Mouse (Mus musculus) adrenal gland, adult (tissue): ENCODE results near the gene Rapgef1.

Experiments
- DNase-seq, 2 experiments: peaks; one replicate each; pipeline ENCODE4 v3.0.0; 2022 to 2023; ENCODE audit warnings: low spot score in 1 of 2; ENCODE audit not compliant: inconsistent age in 2 of 2

The Rapgef1 gene

DNA sequence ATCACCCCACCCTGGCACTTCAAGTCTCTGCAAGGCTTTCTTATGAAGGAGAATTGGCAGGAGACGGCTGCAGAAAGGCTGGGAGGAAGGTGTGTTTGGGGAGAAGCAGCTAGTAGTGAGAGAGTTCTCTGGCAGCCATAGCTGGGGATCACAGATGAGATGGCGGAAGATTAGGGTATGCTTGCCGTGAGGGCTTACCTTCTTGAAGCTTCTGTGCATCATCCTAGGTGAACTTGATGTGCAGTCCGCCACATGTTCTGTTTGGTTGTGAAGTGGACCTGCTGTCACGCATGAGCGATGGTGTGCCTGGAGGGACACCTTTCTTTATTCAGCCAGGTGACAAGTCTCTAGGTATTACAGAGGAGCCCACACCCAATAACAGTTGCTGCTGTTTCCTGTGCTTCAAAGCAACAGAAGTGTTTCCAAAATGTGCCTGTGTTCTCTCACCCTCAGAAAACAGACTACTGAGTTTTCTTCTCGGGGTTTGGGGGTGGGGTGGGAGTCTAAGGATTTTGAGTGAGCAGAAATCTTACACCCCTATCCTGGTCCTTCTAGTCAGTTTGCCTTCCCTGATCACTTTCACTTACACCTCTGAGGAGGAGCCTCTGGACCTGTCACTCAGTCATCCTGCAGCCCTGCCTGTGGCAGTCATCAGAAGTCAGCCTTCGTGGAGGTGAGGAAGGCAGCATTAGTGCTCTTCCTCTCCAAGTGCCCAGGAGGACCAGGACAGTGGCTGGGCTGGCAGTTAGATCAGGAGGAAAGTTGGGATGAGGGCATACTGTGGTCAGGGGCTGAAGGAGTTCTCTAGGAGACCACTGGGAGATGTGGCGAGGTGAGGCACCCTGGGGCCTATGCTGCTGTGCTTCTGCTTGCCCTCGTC lies 2.8 kb downstream of the Rapgef1 start:
- peak in 1 of 2 experiments; percentile 37 for DNase-seq

DNA sequence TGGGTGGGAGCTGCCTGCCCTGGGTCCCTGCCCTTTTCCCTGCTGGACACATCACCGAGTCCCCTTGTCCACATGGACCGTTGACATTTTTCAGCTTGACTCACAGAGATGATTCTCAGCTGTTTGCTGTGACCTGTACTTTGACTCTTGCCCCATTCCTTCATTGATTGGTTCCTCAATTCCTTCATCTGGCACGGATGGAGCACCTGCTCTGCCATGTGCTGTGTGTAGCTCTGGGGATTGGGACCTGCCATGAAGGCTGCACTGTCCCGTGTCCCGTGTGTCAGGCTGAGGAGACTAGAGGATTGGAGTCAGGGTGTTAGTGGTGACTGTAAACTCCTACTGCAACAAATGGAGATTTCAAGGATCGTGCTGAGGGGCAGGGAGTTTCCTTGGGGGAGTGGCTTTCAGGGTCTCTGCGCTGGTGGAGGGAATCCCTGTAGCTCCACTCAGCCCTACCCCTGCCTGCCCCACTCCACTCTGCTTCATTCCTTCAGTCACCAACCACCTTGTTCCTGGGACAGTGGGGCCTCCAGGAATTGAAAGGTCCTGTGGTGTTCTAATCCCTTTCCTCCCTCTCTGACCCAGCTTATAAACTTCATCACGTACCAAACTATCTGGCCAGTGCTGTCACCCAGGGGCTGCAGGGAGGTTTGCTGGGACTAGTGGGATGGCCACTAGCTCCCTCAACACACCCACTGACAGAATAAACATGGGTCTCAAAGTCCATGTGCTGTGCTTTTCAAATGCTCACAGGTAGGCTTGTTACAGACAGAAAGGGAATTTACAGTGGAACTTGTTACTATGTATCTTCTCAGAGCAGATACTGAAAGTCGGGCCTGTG lies 3.9 kb downstream of the Rapgef1 start:
- no peak for DNase-seq

DNA sequence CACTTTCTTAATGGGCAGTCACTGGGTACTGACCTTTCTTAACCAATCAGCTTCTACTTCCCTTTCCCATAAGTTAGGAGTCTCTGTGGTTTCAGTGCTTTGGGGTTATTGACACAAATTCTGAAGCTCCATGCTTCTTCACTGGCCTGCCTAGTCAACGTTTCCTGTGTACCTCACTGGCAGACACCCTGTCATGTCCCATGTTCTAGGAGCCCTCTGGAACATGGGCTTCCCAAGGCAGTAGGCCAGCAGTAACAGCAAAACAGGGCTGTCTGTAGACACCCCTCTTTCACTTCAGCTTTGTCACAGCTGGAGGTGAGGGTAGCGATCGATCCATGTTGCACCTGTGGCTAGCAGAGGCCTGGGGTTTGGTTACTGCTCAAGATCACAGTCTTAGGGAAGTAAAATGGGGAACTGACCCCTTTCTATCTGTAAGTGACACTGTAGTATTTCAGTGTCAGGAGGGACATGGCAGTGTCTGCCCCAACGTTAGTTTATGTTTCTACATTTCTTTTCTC lies 4.6 kb downstream of the Rapgef1 start:
- DNase-seq: peak in 1 of 2 experiments; percentile 65

DNA sequence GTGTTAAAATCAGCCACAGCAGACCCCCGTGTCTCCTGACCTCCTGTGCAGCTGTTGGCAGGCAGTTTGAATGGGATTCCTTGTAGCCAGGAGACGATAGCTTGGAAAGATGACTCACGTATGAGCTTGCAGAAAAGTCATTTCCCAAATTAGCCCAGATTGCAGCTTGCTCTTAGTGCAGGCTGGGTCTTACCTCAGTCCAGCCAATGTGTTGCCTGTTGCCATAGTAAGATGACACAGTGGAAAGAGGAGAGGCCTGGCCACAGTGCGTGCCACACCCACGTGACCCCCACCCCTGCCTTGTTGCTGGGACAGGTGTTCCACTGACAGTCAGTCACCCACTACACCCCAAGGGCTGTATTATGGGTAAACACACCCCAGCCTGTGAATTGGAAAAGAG lies 5.2 kb downstream of the Rapgef1 start:
- peak; percentile 77 to 92 for DNase-seq

DNA sequence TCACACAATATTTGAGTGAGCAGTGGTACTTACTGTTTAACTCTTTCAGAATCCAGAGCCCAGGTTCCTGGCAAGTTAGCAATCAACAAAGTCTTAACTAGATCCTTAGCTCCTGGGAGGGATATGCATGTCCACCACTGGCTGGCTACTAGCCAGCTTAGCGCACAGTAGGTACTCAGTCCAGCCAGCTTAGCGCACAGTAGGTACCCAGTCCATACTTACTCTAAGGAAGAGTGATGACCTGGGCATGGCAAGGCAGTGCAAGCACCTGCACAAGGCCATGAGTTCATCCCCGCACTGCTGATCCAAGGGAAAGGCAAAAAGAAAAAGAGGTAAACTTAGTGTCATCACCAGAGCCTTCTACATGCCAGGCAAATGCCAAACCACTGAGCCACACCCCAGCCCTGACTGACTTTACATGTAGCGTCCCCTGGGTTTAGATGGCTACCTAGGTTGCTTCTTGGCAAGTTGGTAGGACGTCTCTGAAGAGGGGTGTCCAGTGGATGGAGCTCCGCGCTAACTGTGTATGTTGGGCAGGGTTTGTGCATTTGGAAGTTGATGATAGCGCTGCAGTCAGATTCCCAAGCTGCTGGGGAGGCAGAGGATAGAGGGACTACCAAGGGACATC lies 6.2 kb downstream of the Rapgef1 start:
- DNase-seq: no peak

DNA sequence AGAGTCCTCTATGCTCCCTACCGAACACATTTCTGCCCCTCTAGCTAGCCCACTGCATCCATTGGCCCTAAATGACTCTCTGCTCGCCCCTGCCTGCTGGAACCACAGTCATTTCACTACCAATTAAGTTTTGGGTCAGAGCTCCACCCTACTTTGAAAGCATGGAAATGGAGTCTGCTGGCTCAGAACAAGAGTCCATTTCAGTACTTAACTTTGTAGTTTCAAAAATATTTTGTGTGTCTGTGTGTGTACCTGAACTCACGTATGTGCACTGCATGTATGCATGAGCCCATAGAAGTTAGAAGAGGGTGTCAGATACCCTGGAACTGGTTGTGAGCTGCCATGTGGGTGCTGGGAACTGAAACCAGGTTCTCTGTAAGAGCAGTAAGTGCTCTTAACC lies 7.8 kb downstream of the Rapgef1 start:
- no peak for DNase-seq

DNA sequence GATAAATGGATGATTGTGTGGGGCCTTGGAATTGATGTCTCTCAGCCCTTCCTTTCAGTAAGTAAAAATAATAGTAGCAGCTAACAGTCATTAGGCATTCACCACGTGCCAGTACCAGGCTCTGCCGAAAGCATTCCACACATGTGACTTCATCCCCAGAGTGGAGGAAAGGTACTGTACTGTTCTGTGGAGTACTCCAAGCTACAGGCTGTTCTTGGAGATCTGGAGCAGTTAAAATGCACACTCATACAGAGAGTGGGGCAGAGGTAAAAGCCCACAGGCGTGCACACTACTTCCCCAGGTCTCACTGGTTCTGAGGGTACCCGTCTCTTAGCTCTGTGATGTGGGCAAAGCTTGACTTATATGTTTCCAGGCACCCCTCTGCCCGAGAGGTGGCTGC lies 8.7 kb downstream of the Rapgef1 start:
- DNase-seq: peak; percentile 65 to 72

DNA sequence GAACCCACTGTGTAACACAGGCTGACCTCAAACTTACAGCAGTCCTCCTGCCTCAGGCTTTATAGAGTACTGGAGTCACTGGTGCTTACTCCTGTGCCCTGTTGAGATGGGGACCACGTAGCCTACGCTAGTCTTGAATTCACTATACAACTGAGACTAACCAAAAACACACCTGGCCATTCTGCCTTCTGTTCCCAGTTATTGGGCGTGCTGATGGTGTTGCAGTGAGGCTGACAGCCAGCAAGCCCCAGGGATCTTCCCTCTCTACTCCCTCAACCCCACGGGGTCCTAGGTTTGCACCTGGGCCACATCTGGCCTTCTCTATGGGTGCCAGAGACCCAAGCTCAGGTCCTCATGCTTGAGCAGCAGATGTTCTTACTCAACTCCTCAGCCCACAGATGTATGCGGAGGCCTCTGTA lies 9.3 kb downstream of the Rapgef1 start:
- DNase-seq: no peak

DNA sequence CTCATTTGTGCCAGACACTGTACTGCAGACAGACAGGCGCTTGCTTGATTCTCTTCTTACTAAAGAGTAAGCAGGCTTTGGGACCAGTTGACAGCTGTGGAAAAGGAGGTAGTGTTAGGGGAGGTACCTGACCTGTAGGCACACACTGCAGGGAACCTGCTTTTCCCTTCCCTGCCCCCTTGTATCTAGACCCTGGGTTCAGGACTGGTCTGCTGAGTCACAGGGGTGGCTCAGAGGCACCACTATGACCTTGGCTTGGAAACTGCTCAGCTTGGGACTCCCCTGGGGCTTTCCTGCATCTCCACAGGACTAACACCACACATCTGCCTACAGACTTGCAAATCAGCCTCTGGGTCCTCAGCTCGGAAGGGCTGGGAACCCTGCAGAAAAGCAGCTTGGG lies 9.8 kb downstream of the Rapgef1 start:
- peak; percentile 78 to 90 for DNase-seq

DNA sequence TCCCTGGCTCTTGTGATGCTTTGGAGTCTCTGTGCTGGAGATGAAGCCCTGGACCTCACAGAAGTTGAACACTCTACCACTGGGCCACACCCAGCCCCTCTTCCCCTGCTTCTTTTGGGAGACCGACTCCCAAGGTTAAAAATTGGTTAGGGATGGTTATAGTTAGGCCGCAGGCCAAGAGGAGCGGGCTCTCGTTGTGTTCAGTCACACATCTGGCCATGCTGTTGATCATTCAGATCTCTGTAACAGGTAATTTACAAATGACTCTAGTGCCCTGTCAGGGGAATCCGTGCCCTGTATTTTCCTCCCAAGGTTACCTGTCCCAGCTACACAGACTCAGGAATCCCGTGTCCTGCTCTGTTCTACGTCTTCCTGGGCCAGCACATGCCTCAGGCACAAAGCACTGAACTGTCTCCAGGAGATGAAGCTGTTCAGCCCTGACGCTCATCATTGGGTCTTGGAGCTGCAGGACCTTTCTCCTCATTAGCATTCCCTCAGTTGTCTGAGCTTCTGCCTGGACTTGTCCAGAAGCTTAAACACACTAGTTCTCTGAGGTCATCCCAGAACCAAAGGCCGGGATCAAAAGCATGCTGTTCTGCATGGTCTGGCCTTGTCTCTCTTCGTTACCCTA lies 10.7 kb downstream of the Rapgef1 start:
- DNase-seq: peak in 1 of 2 experiments; percentile 61

DNA sequence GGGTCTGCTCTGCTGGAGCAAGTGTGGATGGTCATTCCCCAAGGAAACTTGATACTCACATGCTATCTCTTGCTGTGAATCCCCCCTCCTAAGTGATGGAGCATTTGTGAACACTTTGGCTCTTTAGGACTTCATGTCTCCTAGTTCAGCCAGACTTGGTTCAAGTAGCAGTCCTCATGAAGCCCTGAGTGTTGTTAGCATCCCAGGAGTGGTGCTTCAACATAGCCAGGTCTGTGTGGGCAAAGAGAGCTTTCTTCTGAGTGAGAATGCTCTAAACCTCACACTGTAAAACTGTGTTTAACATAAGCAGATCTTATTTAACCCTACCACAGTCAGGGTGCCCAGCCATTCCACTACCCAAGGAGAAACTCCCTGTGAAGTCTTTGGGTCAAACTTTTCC lies 11.5 kb downstream of the Rapgef1 start:
- no peak for DNase-seq

DNA sequence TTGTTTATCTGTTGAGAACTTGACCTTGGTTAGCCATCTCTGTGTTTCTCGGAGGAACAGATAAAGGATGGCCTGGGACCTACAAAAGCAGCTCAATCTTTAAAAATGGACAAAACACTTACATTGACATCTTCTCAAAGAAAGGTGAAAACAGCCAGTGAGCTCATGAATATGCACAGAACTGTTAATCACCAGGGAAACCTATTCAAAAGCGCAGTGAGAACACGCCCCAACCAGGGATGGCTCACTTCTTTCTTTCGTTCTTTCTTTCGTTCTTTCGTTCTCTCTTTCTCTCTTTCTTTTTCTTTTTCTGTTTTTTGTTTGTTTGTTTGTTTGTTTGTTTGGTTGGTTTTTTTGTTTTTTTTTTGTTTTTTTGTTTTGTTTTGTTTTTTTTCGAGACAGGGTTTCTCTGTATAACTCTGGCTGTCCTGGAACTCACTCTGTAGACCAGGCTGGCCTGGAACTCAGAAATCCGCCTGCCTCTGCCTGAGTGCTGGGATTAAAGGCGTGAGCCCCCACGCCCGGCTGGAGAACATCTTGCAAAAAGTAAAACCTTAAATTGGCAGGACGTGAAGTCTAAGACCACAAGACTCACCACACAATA lies 12.1 kb downstream of the Rapgef1 start:
- peak in 1 of 2 experiments; percentile 18 for DNase-seq

DNA sequence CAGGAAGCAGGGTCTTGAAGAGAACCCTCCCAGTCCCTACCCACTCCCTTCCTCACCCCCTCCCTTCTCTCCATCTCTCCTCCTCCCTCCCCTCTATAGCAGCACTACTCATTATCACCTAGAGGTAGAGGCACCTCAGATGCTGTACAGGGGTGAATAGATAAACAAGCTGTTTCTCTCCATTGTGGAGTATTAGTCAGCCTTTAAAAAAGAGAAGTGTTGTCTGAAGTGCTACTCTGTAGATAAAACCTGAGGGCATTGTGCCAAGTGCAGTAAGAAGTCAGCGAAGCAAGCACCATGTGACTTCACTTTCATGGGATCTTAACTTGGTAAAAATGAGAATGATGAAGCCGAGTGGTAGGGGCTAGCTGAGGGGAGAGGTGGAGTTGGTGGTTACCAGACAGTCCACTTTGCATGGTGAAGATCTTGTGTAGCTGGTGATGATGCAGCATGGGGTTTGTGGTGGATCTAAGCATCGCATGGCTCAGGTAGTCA lies 12.7 kb downstream of the Rapgef1 start:
- DNase-seq: peak in 1 of 2 experiments; percentile 43

DNA sequence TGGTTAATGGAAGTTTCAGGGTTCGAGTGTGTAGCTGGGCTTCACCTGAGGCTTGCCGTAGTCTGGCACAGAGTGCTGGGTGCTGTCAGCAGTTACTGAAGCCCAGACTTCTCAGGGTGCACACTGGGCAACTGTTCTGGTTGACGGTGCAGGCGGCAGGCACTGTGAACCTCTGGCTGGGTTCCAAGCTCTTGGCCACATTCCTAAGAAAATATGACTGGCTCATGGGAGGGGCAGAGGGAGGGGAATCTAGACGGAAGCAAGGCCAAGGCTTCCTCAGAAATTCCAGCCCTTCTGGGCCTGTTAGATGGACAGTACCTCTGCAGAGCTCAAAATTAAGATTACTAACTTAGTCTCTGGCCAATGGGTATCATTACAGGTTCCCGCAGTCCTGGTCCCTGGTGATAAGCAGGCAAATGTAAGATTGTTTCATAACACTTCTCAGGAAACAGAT lies 13.6 kb downstream of the Rapgef1 start:
- peak; percentile 92 to 98 for DNase-seq

DNA sequence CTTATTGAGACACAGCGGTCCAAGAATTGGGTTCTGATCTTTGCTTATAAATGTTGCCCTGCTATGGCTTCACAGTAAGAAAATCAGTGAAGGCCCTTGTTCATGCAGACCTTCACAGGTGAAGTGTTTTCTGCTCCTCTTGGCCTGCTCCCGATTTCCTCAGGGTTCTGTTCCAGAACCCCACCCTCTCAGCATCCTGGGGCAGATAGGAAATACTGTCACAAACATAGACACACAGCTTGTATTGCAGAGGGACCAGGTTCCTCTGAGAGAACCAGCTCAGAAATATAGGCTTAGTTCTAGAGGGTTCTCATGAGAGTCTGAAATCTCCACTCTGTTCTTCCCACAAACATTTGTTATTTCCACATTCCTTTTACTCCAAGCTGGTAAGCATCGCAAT lies 14.3 kb downstream of the Rapgef1 start:
- DNase-seq: no peak

DNA sequence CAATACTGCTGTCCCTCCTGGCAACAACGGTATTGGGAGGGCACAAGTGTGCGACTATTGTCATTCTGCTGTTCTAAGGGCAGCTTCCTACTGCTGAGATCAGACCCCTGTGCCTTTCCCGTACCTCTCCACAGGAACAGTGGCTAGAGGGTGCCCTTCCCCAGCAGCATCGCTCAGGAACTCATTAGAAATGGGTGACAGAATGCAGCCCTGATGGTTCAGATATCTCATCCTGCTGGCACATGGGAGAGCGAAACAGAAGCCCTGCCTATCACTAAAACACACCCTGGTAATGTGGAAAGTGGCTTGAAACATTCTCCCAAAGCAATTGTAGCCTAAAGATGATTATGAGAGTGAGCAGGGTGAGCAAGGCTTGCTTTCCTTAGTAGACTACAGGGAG lies 15.0 kb downstream of the Rapgef1 start:
- no peak for DNase-seq

DNA sequence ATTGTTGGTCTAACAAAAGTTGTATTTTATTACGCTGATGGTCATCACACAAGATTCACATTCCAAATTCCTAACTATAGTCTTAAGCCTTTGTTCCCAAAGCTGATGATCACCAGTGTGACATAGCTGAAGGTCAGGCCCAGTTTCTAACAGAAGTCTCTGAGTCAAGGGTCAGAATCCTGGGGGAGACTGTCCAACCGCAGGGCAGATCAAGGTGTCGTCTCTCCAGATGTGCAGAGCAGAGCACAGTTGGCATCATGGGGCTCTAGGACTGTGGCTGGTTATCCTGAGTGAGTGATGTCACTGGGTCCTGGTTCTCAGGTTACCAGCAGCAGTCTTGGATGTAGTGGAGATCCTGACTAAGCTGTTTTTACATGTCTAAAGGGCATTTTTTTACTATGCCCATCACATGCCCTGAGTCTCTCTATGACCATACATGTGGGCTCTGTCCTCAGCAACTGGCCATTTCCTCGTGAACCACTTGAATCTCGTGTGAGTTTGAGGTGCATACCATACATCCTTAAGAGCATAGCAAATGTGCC lies 16.5 kb downstream of the Rapgef1 start:
- DNase-seq: no peak

DNA sequence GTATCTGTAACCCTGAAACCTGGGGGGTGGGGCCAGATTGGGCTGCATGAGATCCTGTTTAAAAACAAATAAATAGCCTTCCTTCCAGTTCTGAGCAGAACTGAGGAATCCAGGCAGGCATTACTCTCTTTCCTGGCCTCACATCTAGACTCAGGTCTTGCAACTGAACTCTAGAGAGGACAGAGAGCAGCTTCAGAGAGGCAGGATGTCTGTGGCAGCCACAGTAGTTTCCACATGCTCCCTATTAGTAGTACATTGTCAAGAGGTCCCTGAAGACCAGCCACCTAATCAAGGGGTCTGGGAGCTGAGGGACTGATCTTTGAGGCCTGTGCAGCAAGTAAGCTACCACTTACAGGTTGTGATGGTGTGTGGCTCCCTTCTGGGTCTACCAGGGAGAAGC lies 18.0 kb downstream of the Rapgef1 start:
- no peak for DNase-seq

DNA sequence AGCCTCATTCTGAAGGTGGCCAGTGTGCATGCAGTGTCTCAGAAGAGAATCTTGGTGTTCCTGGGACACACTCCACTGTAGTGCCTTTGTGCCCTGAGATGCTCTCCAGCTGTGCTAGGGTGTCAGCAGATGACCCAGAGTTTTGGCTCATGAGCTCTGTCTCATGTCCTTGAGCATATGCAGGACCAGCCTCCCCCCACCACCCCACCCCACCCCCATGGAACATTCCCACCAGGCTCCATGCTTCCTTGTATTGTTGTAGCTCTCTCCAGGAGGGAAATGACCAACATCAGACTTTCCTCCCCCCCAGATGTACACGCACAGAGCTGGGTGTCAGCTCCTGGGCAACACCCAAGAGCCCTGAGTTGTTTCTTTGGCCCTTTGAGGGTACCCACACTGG lies 19.9 kb downstream of the Rapgef1 start:
- no peak for DNase-seq
